Mouse (Mus musculus) lung, postnatal 0 days (tissue): ENCODE measurements around the gene Rbm4. TPM values are rescaled to one million over a fixed set of nuclear protein-coding genes. Genes with fewer than 3 reads are reported as not detected.
"Not testable (repeated sequence)": the region's sequence is repeated elsewhere in the genome, so short reads cannot be mapped to it uniquely, and the experiment has no call there.

Experiments used
- ATAC-seq: fragments of 200-750 bp; cut with Nextera tagmentation; 2 replicates; pipeline ENCODE4 v1.8.0; 2017; ENCODE audit warnings: moderate library complexity
- DNase-seq: peaks from one replicate; pipeline ENCODE4 v3.0.0-alpha.2; 2016; ENCODE audit warnings: low spot score
- H3K27ac ChIP-seq: fragments of 300-500 bp; sonication (generic); 2 replicates; pipeline ENCODE4 v1.5.1; 2014; ENCODE audit warnings: antibody characterized with exemption, mild to moderate bottlenecking, low read length, mixed read lengths
- H3K27me3 ChIP-seq: fragments of 300-500 bp; sonication (generic); replicated peaks from 2 replicates; pipeline ENCODE4 v1.6.1; 2014; ENCODE audit warnings: low read length, mixed read lengths; ENCODE audit not compliant: insufficient read depth
- H3K36me3 ChIP-seq: fragments of 300-500 bp; sonication (generic); 2 replicates; pipeline ENCODE4 v1.6.1; 2014; ENCODE audit warnings: low read length, mixed read lengths; ENCODE audit not compliant: insufficient read depth
- H3K4me1 ChIP-seq: fragments of 300-500 bp; sonication (generic); 2 replicates; pipeline ENCODE4 v1.6.1; 2014; ENCODE audit warnings: antibody characterized with exemption, low read depth, low read length, mixed read lengths; ENCODE audit not compliant: insufficient read depth
- H3K4me2 ChIP-seq: fragments of 300-500 bp; sonication (generic); replicated peaks from 2 replicates; pipeline ENCODE4 v1.6.1; 2014; ENCODE audit warnings: low read depth, mild to moderate bottlenecking, low read length, moderate library complexity, mixed read lengths
- H3K4me3 ChIP-seq: fragments of 300-500 bp; sonication (generic); 2 replicates; pipeline ENCODE4 v1.5.1; 2014; ENCODE audit warnings: low read depth, low read length
- H3K9ac ChIP-seq: fragments of 300-500 bp; sonication (generic); replicated peaks from 2 replicates; pipeline ENCODE4 v1.6.1; 2014; ENCODE audit warnings: low read depth, mild to moderate bottlenecking
- H3K9me3 ChIP-seq: fragments of 300-500 bp; sonication (generic); 2 replicates; pipeline ENCODE4 v1.6.1; 2016; ENCODE audit warnings: low read length, mixed read lengths
- CTCF ChIP-seq: IDR thresholded peaks from 2 replicates; pipeline ENCODE4 v1.5.1; 2016; ENCODE audit warnings: antibody characterized with exemption, mild to moderate bottlenecking
- EP300 ChIP-seq: IDR thresholded peaks from 2 replicates; pipeline ENCODE4 v1.6.1; 2016; ENCODE audit warnings: antibody characterized with exemption, mild to moderate bottlenecking, control low read depth
- WGBS: fragments of 180-500 bp; shearing (Covaris S2); extraction: QIAGEN DNeasy Blood & Tissue Kit; methylation state at CpG from one replicate; pipeline ENCODE4 v1.1.7; 2014; 5-methylcytosine and 5-hydroxymethylcytosine counted together
- polyA plus RNA-seq: library from polyadenylated mRNA; unstranded; fragments of >200 nt; fragmentation: Nextera tagmentation; extraction: Ambion mirVana; gene quantifications from 2 replicates; pipeline ENCODE4 v1.2.1, GENCODE M21; 2015

Rbm4 gene
- polyA plus RNA-seq, 1 experiment from 2014 or later: 29.4 TPM

- no peaks in the 10 kb centered on the region for H3K9me3 ChIP-seq
- H3K4me3 ChIP-seq: no peak overlapping the region
- WGBS: 85% methylated on average over 5 of the region's 6 CpGs
- H3K27ac ChIP-seq: no peak overlapping the region
- H3K36me3 ChIP-seq: no peaks in the 10 kb centered on the region
- DNase-seq: no peak
- no peaks in the 10 kb centered on the region for H3K27me3 ChIP-seq
- peaks cover 8% of the 10 kb centered on the region; the same call in 1 of the 2 replicates for H3K4me1 ChIP-seq
- H3K9ac ChIP-seq: no peak overlapping the region
- ATAC-seq: no peak
- H3K4me2 ChIP-seq: no peak overlapping the region
- TF ChIP-seq CTCF (peak; percentile 53), EP300 (no peak)
Observed at GRCm38 (mm10) chr19:4813015-4813414, 19.3 kb upstream of the Rbm4 start.

- H3K36me3 ChIP-seq: not testable (repeated sequence)
Observed at GRCm38 (mm10) chr19:4812334-4812949, 18.7 kb upstream of the Rbm4 start.

GRCm38 (mm10) chr19:4811909-4812242, 18.2 kb upstream of the Rbm4 start:
- Histone ChIP-seq H3K27ac (peak overlapping the region; percentile 94), H3K36me3 (no peaks in the 10 kb centered on the region), H3K27me3 (no peaks in the 10 kb centered on the region), H3K4me2 (peak overlapping the region; percentile 85), H3K4me3 (peak overlapping the region; percentile 76), H3K4me1 (peaks cover 8% of the 10 kb centered on the region; the same call in 1 of the 2 replicates), H3K9me3 (no peaks in the 10 kb centered on the region), H3K9ac (peak overlapping the region; percentile 63)
- TF ChIP-seq CTCF (no peak), EP300 (no peak)
- ATAC-seq: peak; percentile 39
- WGBS: 2% methylated on average over 12 of the region's 12 CpGs
- DNase-seq: no peak

More at GRCm38 (mm10) chr19:4812334-4812949, 18.7 kb upstream of the Rbm4 start:
- H3K4me1 ChIP-seq, ATAC-seq, H3K27me3 ChIP-seq, DNase-seq, H3K9me3 ChIP-seq: not testable (repeated sequence)
- TF ChIP-seq CTCF: peak; percentile 26
- peak overlapping the region; percentile 94 for H3K27ac ChIP-seq
- H3K4me3 ChIP-seq: peak overlapping the region; percentile 76; the same call in 1 of the 2 replicates
- H3K4me2 ChIP-seq: peak overlapping the region; percentile 85
- WGBS: 70% methylated on average over 8 of the region's 8 CpGs
- peak overlapping the region; percentile 63; the same call in 1 of the 2 replicates for H3K9ac ChIP-seq

GRCm38 (mm10) chr19:4811063-4811908, 17.6 kb upstream of the Rbm4 start, which contains the start of the genes Gm21992 and Rbm14:
Gm21992 (minus strand) TSS chr19:4811612.
Rbm14 (minus strand) TSS chr19:4811634.
- Histone ChIP-seq H3K4me1 (peaks cover 8% of the 10 kb centered on the region; the same call in 1 of the 2 replicates), H3K9me3 (no peaks in the 10 kb centered on the region), H3K27me3 (no peaks in the 10 kb centered on the region), H3K9ac (peak within 1 kb of the TSS; percentile 63), H3K4me2 (peak within 1 kb of the TSS; percentile 85), H3K36me3 (no peaks in the 10 kb centered on the region), H3K27ac (peak within 1 kb of the TSS; percentile 94), H3K4me3 (peak within 1 kb of the TSS; percentile 76)
- TF ChIP-seq EP300 (no peak), CTCF (no peak)
- peak; percentile 100 for DNase-seq
- peak; percentile 99 for ATAC-seq
- under 1% methylated on average over 81 of the region's 83 CpGs for WGBS

GRCm38 (mm10) chr19:4810746-4811062, 17.0 kb upstream of the Rbm4 start:
- no peak for TF ChIP-seq CTCF
- no peak for TF ChIP-seq EP300
- peak overlapping the region; percentile 85 for H3K4me2 ChIP-seq
- H3K27ac ChIP-seq: peak overlapping the region; percentile 94
- H3K9me3 ChIP-seq: no peaks in the 10 kb centered on the region
- no peaks in the 10 kb centered on the region for H3K27me3 ChIP-seq
- H3K36me3 ChIP-seq: no peaks in the 10 kb centered on the region
- H3K9ac ChIP-seq: peak overlapping the region; percentile 63
- no peak for DNase-seq
- WGBS: 0% methylated on average over 16 of the region's 17 CpGs
- H3K4me3 ChIP-seq: peak overlapping the region; percentile 76
- H3K4me1 ChIP-seq: peaks cover 8% of the 10 kb centered on the region; the same call in 1 of the 2 replicates
- ATAC-seq: no peak

- Histone ChIP-seq H3K9ac (peak overlapping the region; percentile 63), H3K27ac (peak overlapping the region; percentile 94), H3K9me3 (no peaks in the 10 kb centered on the region), H3K27me3 (no peaks in the 10 kb centered on the region), H3K4me1 (peaks cover 8% of the 10 kb centered on the region; the same call in 1 of the 2 replicates), H3K4me2 (peak overlapping the region; percentile 85), H3K4me3 (peak overlapping the region; percentile 76), H3K36me3 (no peaks in the 10 kb centered on the region)
- ATAC-seq (no peak), DNase-seq (no peak)
- TF ChIP-seq EP300 (no peak), CTCF (no peak)
- WGBS: under 1% methylated on average over 14 of the region's 14 CpGs
Observed at GRCm38 (mm10) chr19:4810309-4810708, 16.6 kb upstream of the Rbm4 start.
